In the genomic region with DNA sequence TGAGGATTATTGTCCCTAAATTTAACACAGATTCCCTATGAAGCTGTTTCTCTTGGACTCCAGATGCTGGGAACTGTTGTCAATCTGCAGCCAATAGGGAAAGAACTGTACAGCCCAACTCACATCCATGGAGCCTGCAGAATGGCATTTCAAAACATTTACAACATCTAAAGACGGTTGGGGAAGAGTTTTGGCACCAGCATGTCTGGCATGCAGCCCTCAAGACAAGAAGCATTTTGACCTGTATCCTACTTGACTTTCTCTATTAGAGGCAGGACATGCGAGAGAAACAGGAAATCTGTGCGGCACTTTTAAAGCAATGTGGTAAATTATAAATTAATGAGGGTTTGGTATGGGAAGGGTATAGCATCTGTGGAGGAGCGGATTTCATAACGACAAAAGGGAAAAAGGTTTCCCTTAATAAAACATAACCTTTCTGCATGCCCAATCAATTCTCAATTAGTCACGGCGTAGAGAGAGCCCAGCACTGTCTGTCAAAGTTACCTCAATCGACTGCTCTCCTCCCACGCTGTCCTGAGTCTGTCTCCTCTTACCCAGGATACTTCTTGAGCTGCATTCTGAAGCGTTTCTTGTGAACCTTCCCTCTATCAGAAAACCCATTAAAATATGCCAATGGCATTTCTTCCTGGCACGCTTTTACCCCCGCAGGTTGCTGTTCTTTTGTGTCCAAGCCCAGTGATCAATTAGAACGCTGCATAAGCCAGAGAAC, we compare ENCODE assay signal across 11 mouse cellular contexts.
A peak's percentile ranks its signal among the peaks of the same experiment; 100 is the strongest.
DNase-seq lines count a peak whose midpoint lies in the region; ATAC-seq and TF ChIP-seq lines count a peak whose summit lies in the region.
"Had no signal": no experiment of that assay in that cellular context is flagged by ENCODE, and none has a peak within 500 bp of the region (broad histone marks: within the 10 kb centered on the region; RNA-seq: fewer than 3 reads in every experiment).

No protein-coding gene starts in this region.

- ATAC-seq in heart, embryonic 11.5 days (replicated peaks; ENCODE audit: insufficient number of reproducible peaks, low FRiP score, low TSS enrichment), result no peak
- peak; percentile 40; the same call in 1 of the 2 replicates for ATAC-seq in hindbrain, embryonic 16.5 days
- ATAC-seq: Patski had no signal

- no peak for DNase-seq in heart, postnatal 4 days
- peak; percentile 17 for DNase-seq in ovary, postnatal 36 days (ENCODE audit: low spot score)
- no peak for DNase-seq in ovary, postnatal 10 days (ENCODE audit: low spot score)
- no peak for DNase-seq in layer of hippocampus, adult 18-20 months (ENCODE audit: low spot score in 2 of 2)
- DNase-seq in left cerebral cortex, adult 2 months (ENCODE audit: extremely low spot score in 1 of 2, low spot score in 2 of 2), result no peak
- DNase-seq in left cerebral cortex, adult 11 months (ENCODE audit: low spot score), result no peak

- intact Hi-C loops in left cerebral cortex, adult 2 months (cut with DNase I), result no loop called here

- H3K4me3 ChIP-seq in heart, embryonic 11.5 days (ENCODE audit: low read depth, low read length), result no peak overlapping the region
- no peak overlapping the region for H3K4me3 ChIP-seq in hindbrain, embryonic 16.5 days (ENCODE audit: low read length)
- no peak overlapping the region for H3K4me3 ChIP-seq in left cerebral cortex, adult 2 months
- H3K4me3 ChIP-seq: limb, embryonic 15.5 days; megakaryocyte, embryonic 14.5 days had no signal

- peaks cover 14% of the 10 kb centered on the region for H3K4me1 ChIP-seq in heart, embryonic 11.5 days (ENCODE audit: control insufficient read depth, insufficient read depth, low read length)
- 0 out of 2 replicates have a peak, but pooled peaks cover 3% of the 10 kb centered on the region for H3K4me1 ChIP-seq in hindbrain, embryonic 16.5 days (ENCODE audit: control insufficient read depth, insufficient read depth, low read depth, low read length)
- H3K4me1 ChIP-seq: limb, embryonic 15.5 days; megakaryocyte, embryonic 14.5 days had no signal

- no peak overlapping the region for H3K9ac ChIP-seq in heart, embryonic 11.5 days (ENCODE audit: low read depth, low read length)
- no peak overlapping the region for H3K9ac ChIP-seq in hindbrain, embryonic 16.5 days (ENCODE audit: low read depth, low read length)
- H3K9ac ChIP-seq: limb, embryonic 15.5 days had no signal

- H3K27ac ChIP-seq in heart, embryonic 11.5 days (ENCODE audit: low read depth, low read length), result 0 out of 2 replicates have a peak overlapping the region, but pooled peaks have one; percentile 10
- H3K27ac ChIP-seq in hindbrain, embryonic 16.5 days (ENCODE audit: low read depth, low read length), result no peak overlapping the region
- H3K27ac ChIP-seq in left cerebral cortex, adult 2 months, result no peak overlapping the region
- H3K27ac ChIP-seq: limb, embryonic 15.5 days had no signal

- WGBS in heart, embryonic 11.5 days (ENCODE audit: insufficient replicate concordance), result 65% methylated on average over 13 of the region's 13 CpGs
- 42% methylated on average over 13 of the region's 13 CpGs for WGBS in hindbrain, embryonic 16.5 days

- H3K4me2 ChIP-seq in heart, embryonic 11.5 days, result no peak overlapping the region
- peak overlapping the region; percentile 24; the same call in 1 of the 2 replicates for H3K4me2 ChIP-seq in hindbrain, embryonic 16.5 days (ENCODE audit: low read length)
- H3K4me2 ChIP-seq: limb, embryonic 15.5 days had no signal

- TF ChIP-seq CTCF in left cerebral cortex, adult 2 months (IDR thresholded peaks at IDR 0.05), result no peak

- H3K36me3 ChIP-seq in heart, embryonic 11.5 days (ENCODE audit: control insufficient read depth, insufficient read depth, low read length), result no peaks in the 10 kb centered on the region
- H3K36me3 ChIP-seq in hindbrain, embryonic 16.5 days (ENCODE audit: control insufficient read depth, insufficient read depth, low read length), result no peaks in the 10 kb centered on the region
- H3K36me3 ChIP-seq: limb, embryonic 15.5 days had no signal

- H3K27me3 ChIP-seq in heart, embryonic 11.5 days (ENCODE audit: control insufficient read depth, insufficient read depth, low read length), result no peaks in the 10 kb centered on the region
- no peaks in the 10 kb centered on the region for H3K27me3 ChIP-seq in hindbrain, embryonic 16.5 days (replicated peaks; ENCODE audit: control insufficient read depth, insufficient read depth, low read length)
- H3K27me3 ChIP-seq: limb, embryonic 15.5 days; megakaryocyte, embryonic 14.5 days; Patski had no signal

- H3K9me3 ChIP-seq in heart, embryonic 11.5 days (replicated peaks; ENCODE audit: control insufficient read depth, low read length), result no peaks in the 10 kb centered on the region
- no peaks in the 10 kb centered on the region for H3K9me3 ChIP-seq in hindbrain, embryonic 16.5 days (ENCODE audit: control insufficient read depth, low read length)
- H3K9me3 ChIP-seq: limb, embryonic 15.5 days; megakaryocyte, embryonic 14.5 days had no signal
